Mouse (Mus musculus) heart, postnatal 36 days (tissue): ENCODE data around the gene Otud5. TPM values are rescaled to one million over a fixed set of nuclear protein-coding genes. Genes with fewer than 3 reads are reported as not detected.
"Not testable (repeated sequence)": the region's sequence is repeated elsewhere in the genome, so short reads cannot be mapped to it uniquely, and the experiment has no call there.

Experiments
- DNase-seq, 2 experiments: peaks; one replicate each; pipeline ENCODE4 v3.0.0; 2021 to 2022
- intact Hi-C: fragments of 180-260 bp; cut with DNase I; formaldehyde crosslinking; loops from one replicate; pipeline ENCODE4 v1.15.1; 2025
- total RNA-seq, 2 experiments: library from RNA; stranded (reverse); gene quantifications; 2 replicates each; pipeline ENCODE4 v1.2.3; 2021

Otud5 gene
- total RNA-seq, result 10 to 100 TPM; 26.1 to 27.8 TPM

DNA sequence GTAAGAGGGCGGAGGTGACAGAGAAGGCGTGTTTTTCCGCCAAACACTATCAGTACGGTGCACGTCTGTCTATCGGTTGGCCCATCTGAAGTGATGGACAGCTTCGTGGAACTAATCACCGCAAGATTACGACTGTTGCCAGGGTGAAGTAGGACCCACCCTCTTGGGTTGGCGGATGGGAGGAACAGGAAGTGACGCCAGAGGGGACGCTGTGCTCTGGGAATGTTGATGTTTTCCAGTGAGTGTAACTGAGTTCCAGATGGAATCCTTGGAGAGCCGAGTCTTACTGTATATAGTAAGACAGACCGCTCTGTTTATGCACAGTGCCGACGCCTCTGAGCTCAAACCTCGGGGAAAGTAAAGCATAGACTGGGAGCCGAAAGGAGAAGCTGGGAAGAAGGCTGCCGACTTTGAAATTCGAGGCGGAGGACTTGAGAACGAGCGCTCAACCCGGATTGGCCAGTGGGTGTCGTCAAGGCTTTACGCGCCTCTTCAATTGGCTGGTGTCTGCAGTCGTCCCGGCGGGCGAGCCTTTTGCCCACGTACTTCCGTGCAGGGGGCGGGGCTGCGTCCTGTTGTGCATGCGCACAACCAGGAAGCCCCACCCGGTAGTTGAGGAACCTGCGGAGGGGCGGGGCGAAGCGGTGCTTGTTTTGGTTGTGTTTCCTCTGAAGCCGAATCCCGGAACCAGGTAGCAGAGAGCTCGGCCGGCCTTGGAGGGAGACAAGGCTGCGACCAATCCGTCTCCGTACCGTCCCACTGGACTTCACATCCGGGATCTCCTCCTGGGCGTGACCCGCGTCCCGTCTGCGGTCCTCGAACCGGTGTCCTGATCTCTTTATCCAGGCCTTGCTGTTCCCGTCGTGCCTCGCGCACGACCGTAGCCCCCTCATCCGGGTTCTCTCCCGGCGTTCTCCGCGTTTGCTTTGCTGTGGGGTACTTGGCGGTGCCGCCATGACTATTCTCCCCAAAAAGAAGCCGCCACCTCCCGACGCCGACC lies at the start of gene Otud5:
Gene Otud5 (plus strand): TSS at position 202 of the 1,000 bp plus-strand sequence.
- intact Hi-C loops, result no loop called here

DNA sequence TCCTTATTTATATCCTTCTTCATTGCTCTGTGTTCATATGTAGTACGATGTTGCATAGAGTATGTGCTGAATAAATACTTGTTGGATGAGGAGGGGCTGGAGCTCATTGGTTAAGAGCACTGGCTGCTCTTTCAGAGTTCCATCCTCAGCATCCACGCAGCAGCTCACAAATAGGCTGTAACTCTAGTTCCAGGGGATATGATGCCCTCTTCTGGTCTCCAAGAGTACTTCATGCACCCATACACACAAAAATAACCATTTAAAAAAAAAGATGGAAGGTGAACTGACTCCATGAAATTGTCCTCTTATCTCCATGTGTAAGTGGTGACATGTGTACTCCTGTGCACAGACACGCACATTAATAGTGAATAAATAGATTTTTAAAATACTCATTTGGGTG lies 47.8 kb upstream of the Otud5 start:
- no peak for DNase-seq
- intact Hi-C loops, result loop anchor here (5.0 to 10.0 kb wide), 2 partner anchors 41 to 91 kb away; partner anchors contain the start of genes Ccdc120 and Slc35a2

More for the DNA sequence above, at the start of gene Otud5:
- DNase-seq, result peak; percentile 90

DNA sequence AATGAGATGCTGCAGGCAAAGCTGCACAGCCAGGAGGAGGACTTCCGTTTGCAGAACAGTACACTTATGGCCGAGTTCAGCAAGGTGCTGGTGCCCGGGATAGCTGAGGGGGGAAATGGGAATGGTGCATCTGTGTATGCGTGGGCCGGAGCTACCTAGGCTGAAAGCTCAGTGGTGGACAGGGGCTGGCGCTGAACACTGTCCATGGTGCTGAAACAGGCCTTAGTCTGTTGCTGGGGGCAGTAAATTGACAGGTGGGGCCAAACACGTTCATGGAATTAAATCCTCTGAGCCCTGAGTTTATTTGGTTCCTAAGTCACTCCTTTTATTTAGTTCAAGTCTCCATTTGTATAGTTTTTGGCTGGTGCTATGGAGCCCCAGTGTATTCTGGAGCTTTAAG lies 46.1 kb upstream of the Otud5 start:
- DNase-seq, result peak; percentile 34 to 37
- intact Hi-C loops, result loop anchor here (10.0 kb wide), 1 partner anchor 90 kb away; the partner anchor contains the start of gene Slc35a2

DNA sequence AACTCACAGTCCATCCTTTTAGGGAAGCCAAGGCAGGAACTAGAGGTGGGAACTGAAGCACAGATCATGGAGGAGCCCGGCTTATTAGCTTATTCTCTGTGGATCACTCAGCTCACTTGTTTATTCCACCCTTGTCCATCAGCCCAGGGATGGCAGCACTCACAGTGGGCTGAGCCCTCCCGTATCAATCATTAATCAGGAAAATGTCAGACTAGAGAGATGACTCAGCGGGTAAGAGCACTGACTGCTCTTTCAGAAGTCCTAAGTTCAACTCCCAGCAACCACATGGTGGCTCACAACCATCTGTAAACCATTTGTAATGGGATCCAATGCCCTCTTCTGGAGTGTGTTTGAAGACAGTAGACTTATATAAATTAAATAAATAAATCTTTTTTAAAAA lies 43.8 kb upstream of the Otud5 start:
- intact Hi-C loops, result loop anchor here (10.0 kb wide), 1 partner anchor 87 kb away; the partner anchor contains the start of gene Slc35a2
- no peak for DNase-seq

DNA sequence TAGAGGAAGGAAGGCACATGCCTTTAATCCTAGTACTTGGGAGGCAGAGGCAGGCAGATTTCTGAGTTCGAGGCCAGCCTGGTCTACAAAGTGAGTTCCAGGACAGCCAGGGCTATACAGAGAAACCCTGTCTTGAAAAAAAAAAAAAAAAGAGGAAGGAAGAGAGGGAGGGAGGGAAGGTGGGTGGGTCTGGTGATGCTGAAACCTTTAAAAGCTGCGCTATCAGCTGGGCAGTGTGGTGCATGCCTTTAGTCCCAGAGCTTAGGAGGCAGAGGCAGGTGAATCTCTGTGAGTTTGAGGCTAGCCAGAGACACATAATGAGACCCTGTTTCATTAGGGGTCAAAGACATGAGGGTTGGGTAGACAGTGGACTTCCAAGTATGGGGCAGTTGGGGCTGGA lies 39.0 kb upstream of the Otud5 start:
- intact Hi-C loops, DNase-seq: not testable (repeated sequence)

DNA sequence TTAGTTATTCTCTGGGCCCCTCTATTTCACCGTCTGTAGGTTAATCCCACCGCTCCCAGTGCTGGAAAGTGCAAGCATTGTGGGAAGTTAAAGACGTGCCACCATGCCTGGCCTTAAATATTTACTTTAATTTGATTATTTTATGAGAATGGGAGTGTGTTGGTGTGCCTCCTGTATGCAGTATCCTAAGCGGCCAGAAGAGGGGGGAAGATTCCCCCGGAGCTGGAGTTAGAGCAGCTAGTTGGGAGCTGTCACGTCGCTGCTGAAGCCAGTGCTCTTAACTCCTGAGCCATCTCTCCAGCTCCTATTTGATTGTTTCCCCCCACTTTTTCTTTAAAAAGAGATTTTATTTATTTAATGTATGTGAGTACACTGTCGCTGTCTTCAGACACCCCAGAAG lies 26.1 kb upstream of the Otud5 start:
- intact Hi-C loops, DNase-seq: not testable (repeated sequence)

DNA sequence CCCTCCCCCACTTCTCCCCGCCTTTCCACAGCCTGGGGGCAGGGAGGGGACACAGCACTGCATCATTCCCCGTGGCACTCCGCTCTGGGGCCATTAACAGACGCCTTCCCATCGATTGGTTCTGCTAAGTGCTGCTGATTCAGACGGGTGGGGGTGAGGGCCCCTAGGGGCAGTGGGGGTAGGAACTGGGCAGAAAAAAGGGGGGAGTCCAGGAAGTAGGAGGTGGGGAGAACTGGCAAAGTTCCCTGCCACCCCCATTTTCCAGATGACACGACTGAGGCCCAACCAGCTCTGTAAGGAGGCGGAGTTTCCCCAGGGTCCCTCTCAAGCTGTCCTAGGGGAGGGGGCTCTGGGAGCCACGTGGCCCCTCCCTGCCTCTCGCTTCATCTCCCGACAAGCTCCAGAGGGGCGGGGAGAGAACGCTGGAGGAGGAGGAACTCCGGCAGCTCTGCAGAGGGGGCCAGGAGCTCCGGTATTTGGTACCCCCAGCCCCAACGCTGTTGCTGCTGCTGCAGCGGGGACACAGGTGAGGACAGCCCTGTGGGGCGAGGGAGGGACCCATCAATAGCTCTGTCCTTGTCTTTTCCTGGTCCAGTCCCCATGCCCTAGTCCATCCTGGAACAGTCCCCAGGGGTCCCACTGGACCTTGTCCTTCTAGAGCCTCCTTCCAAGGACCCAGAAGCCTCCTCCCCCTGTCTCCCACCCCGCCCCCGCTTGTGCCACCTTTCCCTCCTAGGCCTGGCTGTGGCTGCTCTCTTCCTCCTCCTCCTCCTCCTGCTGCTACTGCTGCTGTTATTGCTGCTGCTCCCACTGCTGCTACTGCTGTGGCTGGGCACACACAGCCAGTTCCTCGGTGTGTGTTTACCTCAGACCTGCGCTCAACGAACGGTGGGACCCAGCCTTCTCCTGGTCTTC lies 19.0 kb upstream of the Otud5 start, which contains the start of gene Kcnd1:
Gene Kcnd1 (plus strand): TSS at position 425 of the 915 bp plus-strand sequence.
- peak in 1 of 2 experiments; percentile 1 for DNase-seq
- intact Hi-C loops, result no loop called here

DNA sequence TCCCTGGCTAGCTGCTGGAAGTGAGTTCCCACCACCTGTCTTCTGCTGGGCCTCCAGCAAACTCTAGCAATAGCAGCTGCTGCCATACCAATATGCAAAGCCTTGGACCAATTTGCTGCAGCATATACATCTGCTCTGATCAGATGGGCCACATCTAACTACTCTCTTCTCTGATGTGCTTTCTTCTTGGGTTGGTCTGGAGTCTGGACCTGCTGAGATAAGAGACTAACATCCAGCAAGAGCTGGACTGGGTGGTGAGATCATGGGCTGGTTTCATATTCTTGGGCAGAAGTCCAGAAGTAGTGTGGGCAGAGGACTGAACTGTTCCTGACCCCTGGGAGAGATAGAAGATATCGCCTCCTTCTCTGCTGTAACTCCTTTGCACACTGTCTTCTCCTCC lies 4.0 kb upstream of the Otud5 start:
- DNase-seq, result no peak
- intact Hi-C loops, result no loop called here

DNA sequence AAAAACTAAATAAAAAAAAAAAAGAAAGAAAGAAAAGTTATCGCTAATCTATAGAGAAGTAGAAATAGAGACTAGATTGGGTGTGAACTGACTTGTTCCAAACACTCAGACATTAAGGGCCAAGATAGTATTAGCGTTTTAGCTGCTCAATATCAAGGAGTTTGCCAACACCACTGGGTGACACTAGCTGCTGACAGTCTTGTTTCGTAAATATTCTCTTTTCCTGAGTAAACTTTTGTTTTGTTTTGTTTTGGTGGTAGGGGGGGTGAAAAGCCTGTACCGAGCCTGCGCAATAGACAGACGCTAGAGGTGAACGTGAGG lies 362 bp upstream of the Otud5 start:
- intact Hi-C loops, result no loop called here
- DNase-seq, result no peak

DNA sequence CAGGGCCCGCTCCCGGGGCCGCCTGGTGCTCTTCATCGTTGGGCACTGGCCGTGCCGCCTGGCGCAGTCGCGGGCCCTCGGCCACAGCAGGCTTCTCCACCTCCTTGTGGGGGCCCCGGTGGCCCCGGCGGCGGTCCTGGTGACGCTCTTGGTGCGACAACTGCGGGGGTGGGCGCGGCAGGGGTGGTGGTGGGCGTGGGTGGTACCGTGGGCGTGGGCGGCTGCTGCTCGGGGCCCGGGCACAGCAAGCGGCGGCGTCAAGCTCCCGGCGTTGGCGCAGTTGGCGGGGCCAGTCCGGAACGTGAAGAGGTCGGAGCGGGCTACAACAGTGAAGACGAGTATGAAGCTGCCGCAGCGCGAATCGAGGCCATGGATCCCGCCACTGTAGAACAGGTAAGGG lies 1.2 kb downstream of the Otud5 start:
- DNase-seq, result no peak
- intact Hi-C loops, result no loop called here

DNA sequence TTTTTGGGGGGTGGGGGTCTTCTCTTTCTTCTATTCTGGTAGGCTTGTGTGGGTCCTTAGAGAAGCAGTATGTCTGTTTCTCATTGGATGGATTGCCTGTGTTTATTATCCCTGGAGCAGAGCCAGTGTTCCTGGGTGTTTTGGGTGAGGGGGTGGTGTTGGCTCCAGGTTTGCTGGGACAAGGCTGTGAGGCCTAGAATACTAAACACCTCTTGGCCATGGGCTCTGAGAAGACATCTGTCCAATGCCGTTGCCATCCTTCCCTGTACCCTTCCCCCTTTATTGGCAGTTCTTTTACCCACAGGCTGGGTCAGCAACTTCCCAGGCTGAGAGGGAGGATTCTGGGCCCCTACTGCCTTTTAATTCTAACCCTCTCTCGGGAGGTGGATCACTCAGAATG lies 6.7 kb downstream of the Otud5 start:
- intact Hi-C loops, result no loop called here

DNA sequence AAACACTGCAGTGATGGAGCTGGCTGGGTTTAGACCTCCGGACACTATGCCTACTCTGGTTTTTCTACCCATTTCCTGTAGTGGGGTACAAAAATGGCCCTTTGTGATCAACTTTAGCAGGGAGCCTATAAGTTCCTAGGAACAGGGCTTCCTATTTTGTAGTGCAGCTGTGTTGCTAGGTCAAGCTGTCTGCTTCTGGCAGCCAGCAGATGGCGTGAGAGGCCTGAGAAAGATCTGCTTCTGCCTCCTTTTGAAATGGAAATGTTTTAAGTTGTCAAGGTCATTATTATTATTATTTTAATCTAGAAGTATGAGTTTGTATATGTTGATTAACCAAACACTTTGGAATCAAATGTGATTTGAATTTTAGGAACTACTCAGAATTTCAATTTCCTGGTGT lies 13.4 kb downstream of the Otud5 start:
- intact Hi-C loops, result loop anchor here (5.0 kb wide), 1 partner anchor 163 kb away; the partner anchor contains the start of gene Glod5
- peak; percentile 26 to 33 for DNase-seq

More for the DNA sequence above, 6.7 kb downstream of the Otud5 start:
- no peak for DNase-seq

DNA sequence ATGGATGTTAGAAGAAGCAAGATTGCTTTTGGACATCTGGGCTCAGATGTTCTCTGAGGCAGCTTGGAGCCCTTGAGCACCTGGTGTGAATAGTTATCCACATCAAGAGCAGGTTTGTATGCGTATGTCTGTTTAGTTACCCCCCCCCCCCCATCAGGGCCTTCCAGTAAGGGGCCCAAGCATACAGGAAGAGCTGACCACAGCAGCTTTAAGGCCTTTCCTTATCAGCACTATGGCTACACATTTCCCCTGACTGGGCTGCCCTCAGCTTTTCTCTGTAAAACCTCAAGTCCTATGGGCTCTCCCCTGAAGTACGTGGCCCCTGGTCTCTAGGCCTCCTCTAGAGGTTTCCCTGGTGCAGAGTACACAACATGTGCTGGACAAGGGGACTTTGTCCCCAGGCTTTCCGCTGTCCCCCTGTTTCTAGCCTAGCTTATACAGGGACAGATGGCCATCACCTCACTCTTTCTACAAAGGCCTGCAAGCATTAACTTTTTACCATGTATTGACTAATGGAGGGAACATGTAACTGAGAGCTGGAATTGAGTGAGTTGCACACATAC lies 18.1 kb downstream of the Otud5 start:
- intact Hi-C loops, result no loop called here
- no peak for DNase-seq

DNA sequence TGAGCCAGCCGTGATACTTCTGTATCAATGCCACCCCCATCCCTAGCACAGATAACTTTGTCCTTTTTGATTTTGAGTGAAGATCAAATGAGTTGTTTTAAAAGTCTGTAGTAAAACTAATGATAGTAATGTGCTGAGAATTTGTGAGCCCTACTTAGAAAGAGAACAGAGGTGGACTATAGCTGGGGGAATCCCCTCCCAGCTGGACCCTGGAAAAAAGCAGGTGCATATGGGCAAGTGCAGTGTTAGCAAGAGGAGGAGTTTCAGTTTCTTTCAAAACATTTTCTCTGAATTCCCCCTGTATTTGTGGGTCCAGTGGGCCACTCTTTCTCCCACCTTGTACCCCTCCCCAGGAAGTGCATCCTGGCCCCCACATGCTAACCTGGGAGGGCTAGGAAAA lies 22.0 kb downstream of the Otud5 start:
- intact Hi-C loops, result no loop called here
- no peak for DNase-seq

DNA sequence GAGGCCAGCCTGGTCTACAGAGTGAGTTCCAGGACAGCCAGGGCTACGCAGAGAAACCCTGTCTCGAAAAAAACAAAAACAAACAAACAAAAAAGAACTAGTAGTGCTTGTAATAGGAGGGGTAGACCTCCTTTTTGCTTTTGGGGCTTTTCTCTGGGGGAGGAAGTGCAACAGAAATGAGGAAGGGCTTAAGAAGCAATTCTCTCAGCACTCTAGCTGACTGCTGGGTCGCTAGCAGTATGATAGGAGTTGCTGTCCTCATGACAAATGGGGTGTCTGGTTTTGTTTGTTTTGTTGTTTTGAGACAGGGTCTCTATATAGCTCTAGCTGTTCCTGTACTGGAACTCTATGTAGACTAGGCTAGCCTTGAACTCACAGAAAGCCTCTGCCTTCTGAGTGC lies 23.4 kb downstream of the Otud5 start:
- DNase-seq, result no peak
- intact Hi-C loops, result no loop called here

DNA sequence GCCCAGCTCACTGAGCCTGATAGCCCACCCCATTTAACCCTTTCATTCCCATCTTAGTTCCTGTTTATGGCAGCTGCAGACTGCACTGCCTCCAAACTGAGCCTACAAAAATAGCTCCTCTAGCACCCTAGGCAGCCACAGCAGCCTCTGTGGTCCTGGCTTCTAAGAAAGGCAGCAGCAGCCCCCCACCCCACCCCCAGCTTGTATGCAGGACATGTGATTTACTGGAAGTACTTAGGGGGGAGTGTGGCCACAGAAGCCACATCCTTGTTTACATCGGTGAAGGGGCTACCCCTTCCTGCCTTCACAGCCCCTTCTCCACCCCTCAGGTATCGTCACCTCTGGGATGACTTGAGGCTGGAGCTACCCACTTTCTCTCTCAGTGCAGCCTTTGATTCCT lies 24.2 kb downstream of the Otud5 start:
- intact Hi-C loops, result no loop called here
- DNase-seq, result no peak

DNA sequence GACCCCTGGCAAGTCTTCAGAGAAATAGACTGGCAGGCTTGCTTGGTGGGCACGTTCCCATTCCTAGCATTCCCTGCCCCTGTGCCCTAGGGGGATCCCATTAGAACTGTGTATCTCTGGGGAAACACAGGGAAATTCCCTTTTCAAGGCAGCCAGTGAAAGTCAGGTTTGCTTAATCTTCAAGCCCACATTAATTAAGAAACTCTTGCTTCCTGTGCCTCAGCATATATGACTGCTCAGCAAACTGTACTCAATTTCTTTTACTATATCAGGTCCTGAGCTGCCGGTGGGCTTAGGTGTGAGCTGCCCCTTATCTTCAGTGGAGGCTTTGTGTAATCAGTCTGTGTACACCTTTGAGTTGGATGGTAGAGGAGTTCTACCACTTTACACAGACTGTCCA lies 24.6 kb downstream of the Otud5 start:
- intact Hi-C loops, result no loop called here
- no peak for DNase-seq

DNA sequence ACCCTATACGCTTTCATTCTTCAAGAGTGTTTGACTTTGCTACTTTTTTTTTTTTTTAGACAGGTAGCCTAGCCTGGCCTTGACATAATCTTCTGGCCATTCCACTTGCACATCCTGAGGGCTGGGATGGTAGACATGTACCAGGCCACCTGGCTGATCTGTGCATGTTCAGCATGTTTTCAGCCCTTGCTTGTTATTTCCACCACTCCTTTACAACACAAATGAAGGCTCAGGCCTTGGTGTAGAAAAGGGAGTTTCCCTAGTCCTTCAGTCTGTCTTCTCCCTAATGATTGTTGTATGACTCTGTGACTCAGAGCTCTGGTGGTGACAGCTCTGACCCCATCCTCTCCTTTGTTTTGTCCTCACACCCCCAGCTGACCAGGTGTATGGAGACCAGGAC lies 26.0 kb downstream of the Otud5 start:
- intact Hi-C loops, result no loop called here
- DNase-seq, result no peak

DNA sequence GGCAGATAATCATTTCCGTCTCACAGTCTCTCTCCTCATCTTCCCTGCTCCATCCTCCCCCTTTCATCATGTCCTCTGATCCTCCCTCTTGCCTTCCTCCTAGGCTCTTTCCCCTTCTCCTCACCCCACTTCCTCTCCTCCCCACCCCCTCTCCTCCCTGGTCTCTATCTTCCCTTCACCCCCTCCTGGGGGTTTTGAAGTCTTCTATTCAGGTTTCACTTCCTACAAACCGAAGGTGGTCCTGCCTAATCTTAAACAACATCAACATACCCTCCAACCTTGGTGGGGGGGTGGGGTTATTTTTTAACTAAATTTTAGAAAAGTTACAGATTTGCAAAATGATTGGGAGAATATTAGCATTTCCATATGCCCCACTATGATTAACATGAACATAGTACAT lies 27.3 kb downstream of the Otud5 start:
- intact Hi-C loops, result no loop called here
- no peak for DNase-seq

DNA sequence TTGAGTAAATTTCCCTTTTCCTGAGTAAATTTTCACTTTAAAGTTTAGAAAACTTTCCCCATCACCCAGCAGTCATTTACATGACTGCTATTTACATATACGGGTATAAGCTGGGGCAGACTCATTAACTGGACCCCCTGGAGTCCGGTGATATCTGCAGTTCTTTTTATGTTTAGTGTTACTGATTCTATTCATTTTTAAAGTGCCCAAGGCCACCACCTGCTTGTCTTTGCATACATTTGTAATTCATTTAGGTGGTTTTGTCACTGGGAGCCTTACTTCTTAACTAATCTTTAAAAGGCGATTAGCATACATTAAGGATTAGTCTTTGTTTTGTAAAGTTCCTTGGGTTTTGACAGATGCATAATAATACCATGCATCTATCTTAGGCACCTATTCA lies 28.7 kb downstream of the Otud5 start:
- no peak for DNase-seq
- intact Hi-C loops, result no loop called here

DNA sequence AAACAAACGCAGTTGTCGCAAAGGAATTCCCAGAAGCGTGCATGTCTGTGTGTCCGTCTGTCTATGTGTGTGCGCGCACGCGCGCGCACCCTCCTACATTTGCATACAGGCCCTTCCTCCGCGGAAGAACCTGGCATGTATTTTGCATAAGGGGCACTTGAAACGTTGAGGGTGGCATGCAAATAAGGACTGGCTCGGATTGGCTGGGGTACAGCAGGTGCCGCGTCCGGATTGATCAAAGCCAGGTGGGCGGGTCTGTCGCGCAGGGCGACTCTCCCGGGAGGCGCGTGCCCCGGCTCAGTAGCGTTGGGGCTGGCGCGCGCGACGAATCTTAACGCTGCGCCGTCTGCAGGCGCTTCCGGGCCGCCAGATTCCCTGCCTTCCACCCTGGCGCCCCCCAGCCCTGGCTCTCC lies 36.8 kb downstream of the Otud5 start, which contains the start of gene Pim2:
Gene Pim2 (plus strand): TSS at position 256 of the 413 bp plus-strand sequence.
- intact Hi-C loops, result no loop called here
- peak; percentile 57 to 61 for DNase-seq
